8 mouse cellular contexts compared by ENCODE assay signal in genomic region chr5:150195514-150196210, GRCm38 (mm10).
DNase-seq lines count a peak whose midpoint lies in the region; ATAC-seq and TF ChIP-seq lines count a peak whose summit lies in the region.

No protein-coding gene starts in this region.

- peak overlapping the region; percentile 65 for H3K9ac ChIP-seq in MEL (ENCODE audit: control insufficient read depth, low read depth, low read length, poor library complexity, severe bottlenecking)

- peak overlapping the region; percentile 48 for H3K27ac ChIP-seq in MEL (ENCODE audit: control insufficient read depth, low read depth, low read length)
- peak overlapping the region; percentile 77 for H3K27ac ChIP-seq in layer of hippocampus, adult 2 months

- H3K36me3 ChIP-seq in MEL (ENCODE audit: control insufficient read depth in 1 of 2, insufficient read depth in 2 of 2, low read length in 2 of 2) = peaks cover 0 to 4% of the 10 kb centered on the region in 2 experiments; a peak in 1 of 4 replicates

- TF ChIP-seq POLR2A in MEL (IDR thresholded peaks at IDR 0.05; ENCODE audit: control insufficient read depth in 1 of 2, insufficient read depth in 1 of 2, low read depth in 1 of 2, low read length in 2 of 2, poor library complexity in 1 of 2) = no peak
- TF ChIP-seq POLR2A in lung, adult 2 months (IDR thresholded peaks at IDR 0.05; ENCODE audit: borderline replicate concordance, extremely low read depth, low read depth, low read length) = no peak

- H3K9me3 ChIP-seq in MEL (replicated peaks; ENCODE audit: insufficient read depth, low read length) = no peaks in the 10 kb centered on the region

- peak; percentile 47; the same call in 1 of the 2 replicates for ATAC-seq in neutrophil, adult 5-6 weeks (ENCODE audit: extremely low read depth, insufficient number of reproducible peaks, low FRiP score, poor library complexity, severe bottlenecking)

- no peaks in the 10 kb centered on the region for H3K79me2 ChIP-seq in MEL (ENCODE audit: control insufficient read depth, insufficient read depth, low read length, poor library complexity)

- 3% methylated on average over 22 of the region's 22 CpGs for WGBS in lung, adult 2 months

- H3K4me1 ChIP-seq in MEL (ENCODE audit: control insufficient read depth in 1 of 2, insufficient read depth in 2 of 2, low read length in 2 of 2) = 0 out of 4 replicates have a peak, but pooled peaks cover 0 to 6% of the 10 kb centered on the region in 2 experiments
- H3K4me1 ChIP-seq in lung, adult 2 months (ENCODE audit: control insufficient read depth, insufficient read depth, low read length) = peaks cover 4% of the 10 kb centered on the region; the same call in 1 of the 2 replicates

- TF ChIP-seq RAD21 in MEL (IDR thresholded peaks at IDR 0.05; ENCODE audit: low read depth, low read length) = no peak

- no peak; a peak in 1 of 4 replicates for TF ChIP-seq EP300 in MEL (IDR thresholded peaks at IDR 0.05; ENCODE audit: low read depth in 1 of 2, low read length in 2 of 2)

- no peaks in the 10 kb centered on the region for H3K27me3 ChIP-seq in MEL (ENCODE audit: control insufficient read depth in 1 of 2, insufficient read depth in 2 of 2, low read length in 2 of 2)

- DNase-seq in MEL (ENCODE audit: low read depth, low spot score) = peak; percentile 91
- DNase-seq in cerebellum, adult 9-10 months = peak; percentile 63
- DNase-seq in forelimb bud, embryonic 11.5 days (ENCODE audit: low read depth, low spot score) = peak; percentile 66
- DNase-seq in heart, postnatal 4 days = peak; percentile 92
- DNase-seq in layer of hippocampus, adult 2 months (ENCODE audit: low spot score in 2 of 2) = peak; percentile 68 to 72
- peak; percentile 58 for DNase-seq in lung, adult 2 months
- DNase-seq in thymus, postnatal 14 days = peak; percentile 27

- TF ChIP-seq CTCF in MEL (IDR thresholded peaks at IDR 0.05 in 2 of 3, conservative IDR thresholded peaks at IDR 0.05 in 1 of 3; ENCODE audit: control insufficient read depth in 1 of 3, insufficient read depth in 1 of 3, low read depth in 2 of 3, low read length in 3 of 3, poor library complexity in 1 of 3, severe bottlenecking in 1 of 3) = no peak
- no peak for TF ChIP-seq CTCF in layer of hippocampus, adult 2 months (conservative IDR thresholded peaks at IDR 0.05)
- no peak for TF ChIP-seq CTCF in lung, adult 2 months (IDR thresholded peaks at IDR 0.05; ENCODE audit: insufficient read depth, low read length)

- H3K4me3 ChIP-seq in MEL (ENCODE audit: control insufficient read depth in 1 of 2, insufficient read depth in 1 of 2, low read depth in 2 of 2, low read length in 2 of 2) = peak overlapping the region; percentile 63 to 77
- H3K4me3 ChIP-seq in layer of hippocampus, adult 2 months = peak overlapping the region; percentile 60
- H3K4me3 ChIP-seq in lung, adult 2 months (replicated peaks; ENCODE audit: extremely low read depth, low read depth, low read length) = peak overlapping the region; percentile 74

TF ChIP-seq in MEL, 35 proteins besides CTCF, POLR2A, EP300 and RAD21:
- peak; percentile 54; the same call in 1 of the 2 replicates for TF ChIP-seq RCOR1 (IDR thresholded peaks at IDR 0.05; ENCODE audit: low read depth, low read length)
- TF ChIP-seq ELF1 (IDR thresholded peaks at IDR 0.05; ENCODE audit: low read depth, low read length) = peak; percentile 41
- no peak for TF ChIP-seq MYC (IDR thresholded peaks at IDR 0.05; ENCODE audit: low read depth, low read length)
- TF ChIP-seq ETS1 (IDR thresholded peaks at IDR 0.05; ENCODE audit: low read depth, low read length) = peak; percentile 17; the same call in 1 of the 2 replicates
- TF ChIP-seq UBTF (IDR thresholded peaks at IDR 0.05; ENCODE audit: borderline replicate concordance, insufficient read depth, low read depth, low read length) = no peak
- TF ChIP-seq USF1 (IDR thresholded peaks at IDR 0.05; ENCODE audit: low read depth, low read length) = no peak
- no peak for TF ChIP-seq MEF2A (IDR thresholded peaks at IDR 0.05; ENCODE audit: extremely low read depth, insufficient replicate concordance, low read depth, low read length, poor library complexity, severe bottlenecking)
- TF ChIP-seq BHLHE40 (IDR thresholded peaks at IDR 0.05; ENCODE audit: borderline replicate concordance, low read depth, low read length) = no peak
- no peak for TF ChIP-seq ZC3H11A (IDR thresholded peaks at IDR 0.05; ENCODE audit: low read depth, low read length)
- peak; percentile 59; the same call in 1 of the 2 replicates for TF ChIP-seq MXI1 (IDR thresholded peaks at IDR 0.05; ENCODE audit: low read depth, low read length)
- TF ChIP-seq ZNF384 (IDR thresholded peaks at IDR 0.05; ENCODE audit: low read depth, low read length) = peak; percentile 96
- no peak; the same call in 1 of the 2 replicates for TF ChIP-seq TBP (IDR thresholded peaks at IDR 0.05; ENCODE audit: low read depth, low read length)
- TF ChIP-seq TAL1 (IDR thresholded peaks at IDR 0.05; ENCODE audit: low read length) = no peak
- TF ChIP-seq KAT2A (conservative IDR thresholded peaks at IDR 0.05; ENCODE audit: low read depth, low read length) = no peak
- no peak for TF ChIP-seq ZMIZ1 (IDR thresholded peaks at IDR 0.05; ENCODE audit: low read depth, low read length)
- TF ChIP-seq NELFE (IDR thresholded peaks at IDR 0.05; ENCODE audit: low read depth, low read length) = no peak; the same call in 1 of the 2 replicates
- TF ChIP-seq SMC3 (IDR thresholded peaks at IDR 0.05; ENCODE audit: low read depth, low read length) = no peak
- TF ChIP-seq E2F4 (IDR thresholded peaks at IDR 0.05; ENCODE audit: borderline replicate concordance, low read depth, low read length) = no peak
- TF ChIP-seq CHD2 (IDR thresholded peaks at IDR 0.05; ENCODE audit: low read length) = no peak
- no peak for TF ChIP-seq GABPA (IDR thresholded peaks at IDR 0.05; ENCODE audit: low read depth, low read length)
- TF ChIP-seq USF2 (IDR thresholded peaks at IDR 0.05; ENCODE audit: borderline replicate concordance in 1 of 2, insufficient read depth in 1 of 2, low read depth in 1 of 2, low read length in 2 of 2) = no peak
- TF ChIP-seq CHD1 (IDR thresholded peaks at IDR 0.05; ENCODE audit: low read depth, low read length) = no peak
- TF ChIP-seq SIN3A (IDR thresholded peaks at IDR 0.05; ENCODE audit: low read length) = peak; percentile 77
- TF ChIP-seq TCF12 (IDR thresholded peaks at IDR 0.05; ENCODE audit: low read depth, low read length) = 0 out of 2 replicates have a peak, but pooled peaks have one; percentile 38
- TF ChIP-seq HCFC1 (IDR thresholded peaks at IDR 0.05; ENCODE audit: low read depth, low read length) = no peak; the same call in 1 of the 2 replicates
- TF ChIP-seq NRF1 (IDR thresholded peaks at IDR 0.05; ENCODE audit: insufficient read depth, low read depth, low read length, poor library complexity, severe bottlenecking) = no peak
- TF ChIP-seq MAZ (IDR thresholded peaks at IDR 0.05; ENCODE audit: low read depth, low read length) = no peak
- TF ChIP-seq ZKSCAN1 (IDR thresholded peaks at IDR 0.05; ENCODE audit: low read depth, low read length) = no peak
- no peak for TF ChIP-seq MAFK (IDR thresholded peaks at IDR 0.05; ENCODE audit: borderline replicate concordance, low read depth, low read length)
- TF ChIP-seq POLR2AphosphoS2 (IDR thresholded peaks at IDR 0.05; ENCODE audit: low read length) = no peak
- TF ChIP-seq MAX (IDR thresholded peaks at IDR 0.05; ENCODE audit: low read length) = no peak
- peak; percentile 65; the same call in 1 of the 2 replicates for TF ChIP-seq GATA1 (IDR thresholded peaks at IDR 0.05; ENCODE audit: low read depth, low read length)
- no peak for TF ChIP-seq MYB (IDR thresholded peaks at IDR 0.05; ENCODE audit: low read depth, low read length)
- TF ChIP-seq POLR2AphosphoS5 (IDR thresholded peaks at IDR 0.05; ENCODE audit: borderline replicate concordance, low read depth, low read length) = no peak
- no peak for TF ChIP-seq JUND (IDR thresholded peaks at IDR 0.05; ENCODE audit: low read depth, low read length)
TF ChIP-seq in MEL: peak in this region for 8.

Comparison
In these comparisons a context has a peak if more than half of its experiments do, and no peak if none do; other contexts are left out.
1. Peak in every context shown above with its lines: DNase-seq, ATAC-seq, H3K4me3 ChIP-seq and H3K27ac ChIP-seq.
2. DNase-seq: peak in every context shown above with its lines; median percentile 92 in heart, postnatal 4 days; 91 in MEL; 70 in layer of hippocampus, adult 2 months; 66 in forelimb bud, embryonic 11.5 days; 63 in cerebellum, adult 9-10 months; 58 in lung, adult 2 months; 27 in thymus, postnatal 14 days.